Mouse (Mus musculus) fibroblast of lung, adult 2 months (primary cell): ENCODE results near the gene Epha4.

Source experiments
- DNase-seq: peaks from one replicate; pipeline ENCODE4 v3.0.0-alpha.2; 2011; ENCODE audit warnings: low read depth

Gene Epha4

GRCm38 (mm10) chr1:77512431-77513195 lies 2.3 kb downstream of the Epha4 start:
- no peak for DNase-seq

- DNase-seq: no peak
Measured at GRCm38 (mm10) chr1:77512059-77512407, 2.9 kb downstream of the Epha4 start.

- DNase-seq: no peak
Measured at GRCm38 (mm10) chr1:77511372-77512058, 3.4 kb downstream of the Epha4 start.

- DNase-seq: no peak
Measured at GRCm38 (mm10) chr1:77510623-77511022, 4.3 kb downstream of the Epha4 start.

GRCm38 (mm10) chr1:77506856-77507200 lies 8.1 kb downstream of the Epha4 start:
- DNase-seq: no peak

- no peak for DNase-seq
Measured at GRCm38 (mm10) chr1:77506038-77506855, 8.6 kb downstream of the Epha4 start.

- DNase-seq: no peak
Measured at GRCm38 (mm10) chr1:77505263-77505662, 9.6 kb downstream of the Epha4 start.

GRCm38 (mm10) chr1:77504813-77505212 lies 10.1 kb downstream of the Epha4 start:
- no peak for DNase-seq

- no peak for DNase-seq
Measured at GRCm38 (mm10) chr1:77503711-77504181, 11.1 kb downstream of the Epha4 start.

- no peak for DNase-seq
Measured at GRCm38 (mm10) chr1:77502554-77503119, 12.3 kb downstream of the Epha4 start.

- no peak for DNase-seq
Measured at GRCm38 (mm10) chr1:77501363-77501933, 13.4 kb downstream of the Epha4 start.

GRCm38 (mm10) chr1:77497506-77497905 lies 17.4 kb downstream of the Epha4 start:
- no peak for DNase-seq

GRCm38 (mm10) chr1:77496468-77497181 lies 18.3 kb downstream of the Epha4 start:
- DNase-seq: no peak

GRCm38 (mm10) chr1:77495790-77496158 lies 19.1 kb downstream of the Epha4 start:
- DNase-seq: no peak

- DNase-seq: no peak
Measured at GRCm38 (mm10) chr1:77495030-77495789, 19.7 kb downstream of the Epha4 start.

GRCm38 (mm10) chr1:77493841-77494635 lies 20.9 kb downstream of the Epha4 start:
- no peak for DNase-seq

GRCm38 (mm10) chr1:77490166-77490565 lies 24.7 kb downstream of the Epha4 start:
- DNase-seq: no peak

GRCm38 (mm10) chr1:77489387-77489786 lies 25.5 kb downstream of the Epha4 start:
- no peak for DNase-seq

- no peak for DNase-seq
Measured at GRCm38 (mm10) chr1:77487856-77488462, 26.9 kb downstream of the Epha4 start.
